Mouse (Mus musculus): ENCODE data around the gene Thyn1.

Thyn1 gene

DNA sequence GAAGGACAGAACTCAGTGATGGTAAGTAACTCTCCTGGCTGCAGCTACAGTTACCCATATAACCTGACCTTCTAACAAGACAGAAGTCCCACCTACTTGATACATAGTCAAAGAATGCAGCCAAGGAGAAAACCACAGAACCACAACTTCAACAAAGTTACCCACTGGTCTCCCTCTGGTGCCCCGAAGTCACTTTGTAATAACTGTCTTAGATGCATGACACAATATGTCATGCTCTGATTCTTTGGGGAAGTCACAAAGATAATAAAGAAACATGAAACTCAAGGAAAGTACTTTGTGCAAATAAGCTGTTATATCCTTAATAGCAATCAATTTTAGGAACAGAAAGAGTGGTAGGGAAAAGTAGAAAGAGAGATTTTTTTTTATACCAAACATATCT lies 27.2 kb downstream of the Thyn1 start:
- POLR2A ChIA-PET: interaction anchor here in 1 of 4 experiments (1.0 to 1.9 kb wide), 3 partner anchors 8 to 30 kb away, joined by 3 to 5 read pairs (median 4); no protein-coding TSS in a partner anchor
- CTCF ChIA-PET: no interaction called here

DNA sequence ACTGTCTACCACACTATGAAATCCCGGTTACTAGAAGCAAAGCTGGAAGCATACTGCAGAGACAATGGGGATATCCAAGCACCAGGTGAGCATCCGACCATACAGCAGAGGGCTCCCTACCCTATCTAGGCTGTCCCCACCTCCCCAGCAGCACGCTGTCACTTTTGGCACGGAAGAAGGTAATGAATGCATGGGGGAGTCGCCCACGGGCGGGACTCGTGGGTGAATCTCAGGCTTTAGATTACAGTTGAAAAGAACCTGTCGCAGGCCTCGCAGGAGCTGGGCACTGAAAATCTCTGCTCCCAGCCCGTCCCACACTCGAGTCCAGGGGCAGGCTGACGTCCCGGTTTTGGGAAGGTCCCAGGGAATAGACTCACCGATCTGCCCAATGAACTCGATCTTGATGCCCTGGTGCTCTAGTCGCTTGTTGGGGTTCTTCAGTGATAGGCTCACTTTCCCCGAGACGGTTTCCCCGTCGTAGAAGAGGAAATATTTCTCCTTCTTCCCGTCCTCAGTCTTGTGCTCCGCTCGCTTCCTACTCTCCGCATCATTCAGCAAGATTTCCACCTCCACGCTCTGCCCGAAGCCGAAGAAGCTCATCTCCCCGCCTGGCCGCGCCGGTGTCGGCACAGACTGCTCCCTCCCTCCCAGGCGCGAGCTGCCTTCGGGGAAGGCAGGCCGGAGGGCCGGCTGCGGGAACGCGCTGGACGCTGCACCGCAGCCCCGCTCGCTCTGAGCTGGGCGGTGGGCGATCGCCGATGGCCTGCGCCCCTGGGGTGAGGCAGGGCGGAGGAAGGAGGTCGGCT lies 29.7 kb downstream of the Thyn1 start:
- POLR2A ChIA-PET: interaction anchor here in 3 of 4 experiments (0.5 to 2.2 kb wide), 7 partner anchors 9 to 46 kb away, joined by 3 to 5 read pairs (median 3); partner anchors contain the start of gene Acad8 (in 1 of the 3)

DNA sequence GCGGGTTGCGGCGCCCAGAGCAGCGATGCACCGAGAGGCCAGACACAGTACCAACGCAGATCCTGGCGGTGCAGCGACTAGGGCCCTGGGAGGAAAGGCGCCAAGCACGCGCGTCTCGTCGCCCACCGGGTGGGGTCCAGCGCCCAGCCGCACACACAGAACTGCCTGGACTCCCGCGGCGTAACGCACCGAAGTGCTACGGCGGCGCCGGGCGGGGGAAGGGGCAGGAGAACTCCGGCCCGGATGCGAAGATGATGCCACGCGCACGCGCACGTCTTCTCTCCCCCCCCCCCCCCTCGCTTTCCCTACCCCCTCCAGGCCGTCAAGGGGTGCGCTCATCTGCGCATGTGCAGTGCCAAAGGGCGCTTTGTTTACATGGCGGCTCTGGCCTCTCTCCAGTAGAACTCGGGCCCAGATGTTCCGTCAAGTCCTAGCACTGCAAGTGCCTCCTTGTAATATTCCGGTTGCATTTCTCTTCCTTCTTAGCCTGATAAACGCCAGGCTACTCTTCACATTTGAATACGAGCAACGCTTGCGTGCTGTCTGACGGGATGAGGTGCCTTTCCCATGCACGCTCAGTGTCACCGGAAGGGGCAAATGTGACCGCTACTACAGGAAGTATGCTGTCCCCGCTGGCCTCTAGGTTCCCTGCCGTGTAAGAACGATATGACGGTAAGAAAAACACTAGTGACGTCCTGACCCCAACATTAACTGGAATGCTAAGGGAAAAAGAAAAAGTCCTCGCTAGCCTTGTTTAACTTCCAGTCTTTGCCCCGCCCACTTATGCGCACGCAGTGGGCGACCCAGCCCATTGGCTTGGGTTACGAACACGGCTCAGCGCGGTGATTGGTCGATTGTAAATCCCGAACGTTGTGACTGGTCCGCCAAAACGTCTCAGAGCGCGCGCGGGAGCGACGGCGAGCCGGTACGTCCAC lies 30.6 kb downstream of the Thyn1 start, which contains the start of the genes Vps26b and Ncapd3:
TSS of gene Vps26b (minus strand) at position 238 of the 935 bp plus-strand sequence.
TSS of gene Ncapd3 (plus strand) at position 348 of the 935 bp plus-strand sequence.
- POLR2A ChIA-PET: interaction anchor here in 2 of 4 experiments (0.7 to 2.2 kb wide), 10 partner anchors 10 to 91 kb away, joined by 3 to 5 read pairs (median 3); partner anchors contain the start of gene Acad8 (in 1 of the 2)
- CTCF ChIA-PET: interaction anchor here in 1 of 4 experiments (0.5 kb wide), 1 partner anchor 354 kb away, joined by 3 read pairs; no protein-coding TSS in a partner anchor

More for the DNA sequence above, 29.7 kb downstream of the Thyn1 start:
- CTCF ChIA-PET: interaction anchor here in 1 of 4 experiments (0.5 kb wide), 1 partner anchor 353 kb away, joined by 3 read pairs; no protein-coding TSS in a partner anchor

DNA sequence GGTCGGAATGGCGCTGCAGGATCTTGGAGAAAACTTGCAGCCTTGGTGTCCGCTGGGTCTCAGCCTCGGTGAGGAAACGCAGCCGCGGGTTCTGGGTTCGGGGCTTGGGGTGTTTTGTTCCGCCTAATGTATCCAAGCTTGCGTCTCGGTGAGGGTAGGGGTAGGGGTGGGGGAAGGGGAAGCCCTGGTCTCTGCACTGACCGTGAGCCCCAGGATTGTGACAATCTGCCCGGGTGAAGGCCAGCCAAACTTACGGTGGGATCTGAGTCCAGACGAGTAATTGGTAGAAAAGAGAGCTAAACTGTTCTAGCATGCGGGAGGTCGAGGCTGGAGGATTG lies 31.2 kb downstream of the Thyn1 start:
- POLR2A ChIA-PET: interaction anchor here in 2 of 4 experiments (1.0 to 1.7 kb wide), 7 partner anchors 12 to 1779 kb away, joined by 3 to 4 read pairs (median 3); no protein-coding TSS in a partner anchor
- CTCF ChIA-PET: interaction anchor here in 1 of 4 experiments (0.6 kb wide), 1 partner anchor 224 kb away, joined by 3 read pairs; the partner anchor contains the start of gene Glb1l2

DNA sequence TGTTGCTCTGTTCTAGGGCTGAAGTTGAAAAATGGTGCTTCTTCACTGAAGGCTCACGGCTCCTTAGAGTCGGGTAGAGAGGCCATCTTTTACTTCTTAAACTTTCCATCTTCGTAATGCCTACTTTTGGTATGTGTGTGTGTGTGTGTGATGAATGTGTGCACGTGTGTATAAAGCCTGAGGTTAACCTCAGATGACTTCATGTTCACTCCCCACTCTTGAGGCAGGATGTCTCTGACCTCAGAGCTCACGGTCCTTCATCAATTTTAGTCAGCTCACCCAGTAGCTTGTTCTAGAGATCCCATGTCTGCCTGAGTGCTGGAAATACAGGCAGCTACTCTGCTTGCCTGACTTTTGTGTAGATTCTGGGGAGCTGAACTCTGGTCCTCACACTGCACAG lies 44.4 kb downstream of the Thyn1 start:
- ChIA-PET POLR2A (interaction anchor here in 2 of 4 experiments (0.8 to 2.0 kb wide), 5 partner anchors 8 to 26 kb away, joined by 3 to 4 read pairs (median 3); no protein-coding TSS in a partner anchor), CTCF (interaction anchor here in 1 of 4 experiments (0.6 kb wide), 1 partner anchor 61 kb away, joined by 4 read pairs; no protein-coding TSS in a partner anchor)

DNA sequence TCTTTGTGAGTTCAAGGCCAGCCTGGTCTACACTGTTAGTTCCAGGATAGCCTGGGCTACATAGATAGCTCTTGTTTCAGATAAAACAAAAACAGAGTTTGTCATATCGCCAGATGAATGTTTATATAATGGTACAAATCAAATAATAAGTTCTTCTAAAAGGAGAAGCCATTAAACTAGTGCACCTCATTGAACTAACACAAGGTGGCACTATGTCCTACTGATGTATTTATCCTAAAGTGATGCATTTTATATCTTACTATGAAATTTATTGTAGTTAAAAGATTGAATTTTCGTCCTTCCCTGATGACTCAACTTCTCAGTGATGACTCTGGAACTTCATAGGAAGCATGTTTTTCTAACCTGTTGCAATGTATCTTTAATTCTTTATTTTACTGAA lies 50.0 kb downstream of the Thyn1 start:
- POLR2A ChIA-PET: interaction anchor here in 1 of 4 experiments (0.6 to 1.7 kb wide), 2 partner anchors 39 to 152 kb away, joined by 3 read pairs; no protein-coding TSS in a partner anchor
- CTCF ChIA-PET: interaction anchor here in 1 of 4 experiments (0.6 kb wide), 1 partner anchor 65 kb away, joined by 4 read pairs; no protein-coding TSS in a partner anchor

All from embryonic stem cell, embryonic (primary cell).